Mouse (Mus musculus) liver, embryonic 13.5 days (tissue): ENCODE measurements at regions not wholly inside any gene's neighbourhood (a gene's known extent, or its start where the extent isn't known, plus 50 kb on each side); places are given as distances from the start of the nearest gene placed in this dataset.

ENCODE experiments used
- ATAC-seq: fragments of 200-750 bp; cut with Nextera tagmentation; 2 replicates; pipeline ENCODE4 v1.8.0; 2017; ENCODE audit warnings: low read depth, mild to moderate bottlenecking, moderate number of reproducible peaks, moderate library complexity
- DNase-seq: peaks from one replicate; pipeline ENCODE4 v3.0.0; 2022
- H3K27ac ChIP-seq: fragments of 300-500 bp; sonication (generic); 2 replicates; pipeline ENCODE4 v1.5.1; 2015; ENCODE audit warnings: moderate library complexity, mild to moderate bottlenecking, inconsistent platforms
- H3K27me3 ChIP-seq: fragments of 300-500 bp; sonication (generic); 2 replicates; pipeline ENCODE4 v1.6.1; 2015; ENCODE audit warnings: mild to moderate bottlenecking, inconsistent platforms
- H3K36me3 ChIP-seq: fragments of 300-500 bp; sonication (generic); 2 replicates; pipeline ENCODE4 v1.6.1; 2015; ENCODE audit warnings: mild to moderate bottlenecking, inconsistent platforms
- H3K4me1 ChIP-seq: fragments of 300-500 bp; sonication (generic); replicated peaks from 2 replicates; pipeline ENCODE4 v1.6.1; 2015; ENCODE audit warnings: inconsistent platforms
- H3K4me2 ChIP-seq: fragments of 300-500 bp; sonication (generic); 2 replicates; pipeline ENCODE4 v1.6.1; 2015; ENCODE audit warnings: inconsistent platforms, mild to moderate bottlenecking, moderate library complexity
- H3K4me3 ChIP-seq: fragments of 300-500 bp; sonication (generic); replicated peaks from 2 replicates; pipeline ENCODE4 v1.5.1; 2015; ENCODE audit warnings: mild to moderate bottlenecking, inconsistent platforms
- H3K9ac ChIP-seq: fragments of 300-500 bp; sonication (generic); 2 replicates; pipeline ENCODE4 v1.6.1; 2015; ENCODE audit warnings: mild to moderate bottlenecking, inconsistent platforms
- H3K9me3 ChIP-seq: fragments of 300-500 bp; sonication (generic); replicated peaks from 2 replicates; pipeline ENCODE4 v1.6.1; 2016; ENCODE audit warnings: inconsistent platforms
- WGBS: fragments of 180-500 bp; shearing (Covaris S2); methylation state at CpG from one replicate; pipeline ENCODE4 v1.1.7; 2015; ENCODE audit not compliant: insufficient replicate concordance; 5-methylcytosine and 5-hydroxymethylcytosine counted together

DNA sequence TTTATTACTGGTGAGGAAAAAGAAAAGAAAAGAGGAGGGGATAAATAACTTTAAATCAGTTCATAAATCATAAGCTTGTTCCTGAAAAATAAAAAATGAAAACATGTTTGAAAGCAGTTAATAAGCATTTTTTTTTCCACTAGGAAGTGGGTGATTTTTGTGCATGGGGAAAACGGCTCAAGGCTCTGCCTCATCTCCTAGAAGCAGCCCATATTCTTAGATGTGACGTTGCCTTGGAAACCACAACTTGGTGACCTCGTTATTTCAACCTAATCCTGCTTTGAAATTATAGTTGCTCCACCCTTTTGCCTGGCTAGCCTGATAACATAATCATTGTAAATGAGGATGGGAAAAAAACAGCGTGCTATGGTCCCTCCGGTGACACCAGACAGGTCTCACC is 183.1 kb downstream of the Qdpr start:
- Histone ChIP-seq H3K9ac (no peak overlapping the region), H3K27me3 (no peaks in the 10 kb centered on the region), H3K36me3 (no peaks in the 10 kb centered on the region), H3K4me2 (no peak overlapping the region), H3K4me3 (no peak overlapping the region), H3K4me1 (no peaks in the 10 kb centered on the region), H3K9me3 (no peaks in the 10 kb centered on the region), H3K27ac (no peak overlapping the region)
- no peak for ATAC-seq
- no peak for DNase-seq
- 50% methylated on average over 5 of the region's 5 CpGs for WGBS

DNA sequence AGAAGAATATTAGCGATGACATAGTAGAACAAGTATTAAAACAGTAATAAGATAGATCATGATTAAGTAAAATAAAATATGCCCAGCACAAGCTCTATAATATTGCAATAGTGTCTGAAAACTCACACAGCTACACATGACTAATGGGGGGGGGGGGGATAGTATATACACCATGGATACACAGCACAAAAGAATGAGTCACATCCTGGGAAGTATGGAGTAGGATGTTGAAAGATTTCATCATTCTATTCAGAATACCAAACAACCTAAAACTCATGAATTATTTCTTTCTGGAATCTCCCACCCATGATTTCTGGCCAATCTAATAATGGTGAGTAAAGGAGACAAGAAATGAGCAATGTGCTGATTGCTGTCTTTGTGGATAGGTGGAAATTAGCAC is 191.6 kb downstream of the Qdpr start:
- ATAC-seq (no peak), DNase-seq (no peak)
- Histone ChIP-seq H3K9me3 (no peaks in the 10 kb centered on the region), H3K4me2 (no peak overlapping the region), H3K36me3 (no peaks in the 10 kb centered on the region), H3K27ac (no peak overlapping the region), H3K9ac (no peak overlapping the region), H3K4me1 (no peaks in the 10 kb centered on the region), H3K4me3 (no peak overlapping the region), H3K27me3 (no peaks in the 10 kb centered on the region)
- WGBS = 69% methylated on average over 1 of the region's 1 CpGs

DNA sequence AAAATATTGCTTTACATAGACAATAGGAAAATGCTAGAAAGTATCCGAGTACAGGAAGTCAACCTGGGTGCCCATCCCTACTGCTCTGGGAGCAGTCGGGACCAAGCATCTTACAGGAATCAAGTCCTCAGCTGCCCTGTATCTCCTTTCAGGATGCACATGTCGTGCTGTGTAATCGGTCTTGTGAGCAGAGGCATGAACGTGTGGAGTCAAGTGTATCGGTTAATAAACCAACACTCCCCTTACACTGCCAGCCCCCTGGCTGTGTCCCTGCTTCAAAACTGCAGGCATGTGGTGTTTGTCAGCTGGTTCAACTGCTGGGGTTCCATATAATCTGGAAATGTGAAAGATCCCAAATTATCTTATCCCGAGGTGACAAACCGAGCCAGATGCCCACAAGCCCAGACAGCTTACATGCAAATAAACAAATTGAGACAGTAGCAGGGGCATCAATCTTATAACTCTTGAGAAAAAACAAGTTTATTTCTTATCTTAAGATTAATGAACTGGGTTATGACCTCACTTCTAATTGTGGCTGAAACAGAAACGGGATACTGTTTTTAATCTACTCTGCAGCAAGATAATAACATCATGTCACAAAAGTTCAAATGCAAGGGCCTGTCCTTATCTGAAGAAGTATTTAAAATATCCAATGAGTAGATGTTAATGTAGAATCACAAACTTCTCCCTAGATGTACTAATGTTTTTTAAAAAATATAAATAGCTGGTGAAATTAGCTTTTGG is 193.6 kb downstream of the Qdpr start:
- Histone ChIP-seq H3K4me2 (no peak overlapping the region), H3K36me3 (no peaks in the 10 kb centered on the region), H3K27ac (no peak overlapping the region), H3K9me3 (no peaks in the 10 kb centered on the region), H3K27me3 (no peaks in the 10 kb centered on the region), H3K4me3 (no peak overlapping the region), H3K9ac (no peak overlapping the region), H3K4me1 (no peaks in the 10 kb centered on the region)
- 58% methylated on average over 9 of the region's 9 CpGs for WGBS
- DNase-seq (no peak), ATAC-seq (no peak)

DNA sequence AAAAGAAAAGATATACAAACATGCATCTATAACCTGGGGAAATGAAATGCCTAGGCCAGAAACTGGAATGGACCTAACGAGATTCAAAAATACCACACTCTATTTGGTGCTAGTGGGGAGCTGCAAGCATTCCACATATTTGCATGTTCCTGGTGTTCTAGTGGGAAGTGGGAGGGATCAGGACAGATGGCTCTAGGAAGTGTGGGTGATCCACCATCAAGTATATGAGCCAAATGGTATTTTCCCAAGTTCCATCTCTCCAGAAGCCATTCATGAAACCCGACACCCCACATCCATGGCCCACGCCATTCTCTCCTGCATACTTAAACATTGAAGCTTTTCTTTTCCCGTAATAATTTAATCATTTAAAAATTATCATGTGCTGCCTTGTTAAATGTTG is 218.2 kb downstream of the Qdpr start:
- 63% methylated on average over 4 of the region's 4 CpGs for WGBS
- Histone ChIP-seq H3K4me3 (no peak overlapping the region), H3K9ac (no peak overlapping the region), H3K27me3 (no peaks in the 10 kb centered on the region), H3K9me3 (no peaks in the 10 kb centered on the region), H3K4me1 (no peaks in the 10 kb centered on the region), H3K36me3 (no peaks in the 10 kb centered on the region), H3K4me2 (no peak overlapping the region), H3K27ac (no peak overlapping the region)
- no peak for ATAC-seq
- DNase-seq = no peak

DNA sequence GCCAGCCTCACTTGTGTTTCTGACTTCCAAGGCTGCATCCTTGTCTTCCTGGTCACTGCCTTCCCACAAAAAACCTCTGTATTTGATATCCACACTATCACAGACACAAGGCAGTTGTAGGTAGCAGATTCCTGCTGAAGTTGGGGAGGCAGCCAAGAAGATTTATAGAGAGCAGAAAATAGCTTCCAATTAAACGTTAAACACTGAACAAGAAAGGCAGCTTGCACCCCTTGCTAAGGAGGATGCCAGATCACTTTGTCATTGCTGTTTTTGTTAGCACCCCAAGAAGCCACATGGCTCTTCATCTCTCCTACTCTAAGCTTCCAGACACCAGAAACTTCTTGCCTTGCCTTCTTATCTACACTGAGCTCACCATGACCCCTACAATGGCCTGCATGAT is 219.9 kb downstream of the Qdpr start:
- no peaks in the 10 kb centered on the region for H3K27me3 ChIP-seq
- WGBS = 31% methylated on average over 1 of the region's 1 CpGs
- no peaks in the 10 kb centered on the region for H3K9me3 ChIP-seq
- DNase-seq (no peak), ATAC-seq (no peak)
- H3K4me1 ChIP-seq = no peaks in the 10 kb centered on the region
- no peak overlapping the region for H3K4me2 ChIP-seq
- no peak overlapping the region for H3K9ac ChIP-seq
- H3K36me3 ChIP-seq = no peaks in the 10 kb centered on the region
- no peak overlapping the region for H3K27ac ChIP-seq
- no peak overlapping the region for H3K4me3 ChIP-seq

DNA sequence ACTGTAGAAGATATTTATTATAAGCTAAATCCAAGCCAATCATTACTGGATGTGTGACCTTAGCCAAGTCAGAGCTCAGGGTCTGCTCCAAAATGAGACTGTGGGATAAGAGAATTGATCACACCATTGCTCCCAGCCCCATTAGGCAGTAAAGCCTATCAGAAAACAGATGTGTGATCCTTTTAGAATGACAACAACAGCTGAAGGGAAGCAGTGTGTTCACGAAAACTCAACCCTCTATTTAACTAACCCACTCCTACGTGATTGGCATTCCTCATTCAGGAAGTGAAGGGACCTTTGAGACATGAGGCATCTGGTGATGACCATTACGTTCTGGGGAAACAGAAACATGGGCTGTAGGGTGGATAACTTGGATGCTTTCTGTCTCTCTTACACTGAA is 220.6 kb downstream of the Qdpr start:
- H3K36me3 ChIP-seq = no peaks in the 10 kb centered on the region
- H3K4me1 ChIP-seq = no peaks in the 10 kb centered on the region
- no peaks in the 10 kb centered on the region for H3K27me3 ChIP-seq
- ATAC-seq = no peak
- no peak overlapping the region for H3K27ac ChIP-seq
- no peak overlapping the region for H3K4me2 ChIP-seq
- no peaks in the 10 kb centered on the region for H3K9me3 ChIP-seq
- H3K9ac ChIP-seq = no peak overlapping the region
- WGBS = 38% methylated on average over 3 of the region's 3 CpGs
- H3K4me3 ChIP-seq = no peak overlapping the region
- DNase-seq = no peak

DNA sequence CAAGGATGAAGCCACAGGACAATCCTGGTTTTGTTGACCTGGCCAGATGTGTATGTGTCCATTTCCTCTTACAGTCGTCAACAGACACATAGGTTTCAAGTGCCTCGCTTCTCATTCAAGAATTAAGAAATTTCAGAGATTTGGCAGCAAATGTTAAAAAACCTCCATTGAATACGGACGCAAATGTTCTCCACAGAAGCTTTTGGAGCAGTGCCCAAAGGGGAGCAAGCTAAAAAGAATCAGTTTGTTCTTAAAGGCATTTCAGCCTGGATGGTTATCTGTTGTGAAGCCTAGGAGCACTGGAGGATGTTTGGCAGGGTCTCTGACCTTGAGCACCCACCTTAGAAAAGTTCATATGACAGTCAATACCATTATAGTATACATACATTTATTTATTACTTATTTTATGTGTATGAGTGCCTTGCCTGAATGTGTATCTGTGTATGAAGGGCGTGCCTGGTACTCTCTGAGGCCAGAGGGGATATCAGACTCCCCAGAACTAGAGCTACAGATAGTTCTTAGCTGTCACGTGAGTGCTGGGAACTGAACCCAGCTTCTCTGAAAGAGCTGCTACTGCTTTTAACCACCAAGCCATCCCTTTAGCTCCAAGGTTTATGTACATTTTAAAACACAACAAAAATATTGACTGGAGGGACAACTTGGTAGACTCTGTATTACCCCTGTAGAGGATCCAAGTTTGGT is 221.7 kb downstream of the Qdpr start:
- ATAC-seq = no peak
- H3K36me3 ChIP-seq = no peaks in the 10 kb centered on the region
- 63% methylated on average over 6 of the region's 6 CpGs for WGBS

DNA sequence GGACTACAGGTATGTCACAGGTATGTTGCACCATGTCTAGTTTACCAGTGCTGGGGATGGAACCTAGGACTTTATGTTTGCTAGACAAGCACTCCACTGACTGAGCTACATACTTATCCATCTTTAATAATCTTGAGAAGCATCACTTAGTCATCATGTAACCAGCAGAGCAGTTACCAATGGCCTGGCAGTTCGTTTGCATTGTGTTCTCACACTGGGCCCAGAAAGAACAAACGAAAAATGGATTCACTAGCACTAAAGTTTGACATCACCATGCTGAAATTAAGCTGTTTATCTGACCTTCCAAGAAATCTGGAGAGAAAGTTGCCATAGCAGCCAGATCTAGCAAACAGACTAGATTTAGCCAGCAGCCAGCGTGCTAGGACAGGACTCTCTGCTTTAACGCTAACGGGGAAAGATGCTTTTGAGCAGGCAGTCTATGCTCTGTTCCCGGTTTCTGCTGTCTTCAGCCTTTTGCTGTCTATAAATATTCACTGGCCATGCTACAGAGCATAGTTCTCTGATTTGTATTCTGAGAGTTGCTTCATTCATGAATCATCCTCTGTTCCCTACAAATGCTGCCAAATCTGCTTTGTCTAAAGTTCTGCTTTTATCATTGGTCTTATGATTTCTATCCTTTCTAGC is 229.6 kb downstream of the Qdpr start:
- H3K9me3 ChIP-seq = no peaks in the 10 kb centered on the region
- no peak for ATAC-seq
- DNase-seq = no peak

More for the DNA sequence above, 221.7 kb downstream of the Qdpr start:
- no peak for DNase-seq
- no peak overlapping the region for H3K4me2 ChIP-seq
- no peaks in the 10 kb centered on the region for H3K9me3 ChIP-seq
- no peaks in the 10 kb centered on the region for H3K4me1 ChIP-seq
- no peak overlapping the region for H3K4me3 ChIP-seq
- no peaks in the 10 kb centered on the region for H3K27me3 ChIP-seq
- H3K9ac ChIP-seq = no peak overlapping the region
- H3K27ac ChIP-seq = no peak overlapping the region

DNA sequence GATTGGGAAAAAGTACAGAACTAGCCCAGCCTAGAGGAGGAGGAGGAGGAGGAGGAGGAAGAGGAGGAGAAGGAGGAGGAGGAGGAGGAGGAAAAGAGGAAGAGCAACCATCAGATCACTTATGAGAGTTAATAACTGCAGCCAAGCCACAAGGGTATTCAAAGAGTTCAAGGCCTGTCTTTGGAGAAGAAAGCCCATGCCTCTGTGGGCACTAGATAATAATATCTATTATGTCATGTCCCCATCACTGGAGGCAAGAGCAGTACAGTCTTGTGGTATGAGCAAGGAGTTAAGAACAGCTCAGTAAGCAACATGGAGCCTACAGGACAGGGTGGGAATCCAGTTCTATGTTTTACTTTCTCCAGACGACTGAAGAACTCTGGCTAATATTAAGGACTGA is 230.5 kb downstream of the Qdpr start:
- no peak for ATAC-seq
- Histone ChIP-seq H3K27ac (no peak overlapping the region), H3K36me3 (no peaks in the 10 kb centered on the region), H3K4me1 (no peaks in the 10 kb centered on the region), H3K9me3 (no peaks in the 10 kb centered on the region), H3K4me3 (no peak overlapping the region), H3K4me2 (no peak overlapping the region), H3K9ac (no peak overlapping the region), H3K27me3 (no peaks in the 10 kb centered on the region)
- WGBS = 70% methylated on average over 1 of the region's 1 CpGs
- no peak for DNase-seq

More for the DNA sequence above, 229.6 kb downstream of the Qdpr start:
- Histone ChIP-seq H3K27me3 (no peaks in the 10 kb centered on the region), H3K4me3 (no peak overlapping the region), H3K9ac (no peak overlapping the region), H3K36me3 (no peaks in the 10 kb centered on the region), H3K27ac (no peak overlapping the region), H3K4me1 (no peaks in the 10 kb centered on the region), H3K4me2 (no peak overlapping the region)
- WGBS = 67% methylated on average over 6 of the region's 6 CpGs

DNA sequence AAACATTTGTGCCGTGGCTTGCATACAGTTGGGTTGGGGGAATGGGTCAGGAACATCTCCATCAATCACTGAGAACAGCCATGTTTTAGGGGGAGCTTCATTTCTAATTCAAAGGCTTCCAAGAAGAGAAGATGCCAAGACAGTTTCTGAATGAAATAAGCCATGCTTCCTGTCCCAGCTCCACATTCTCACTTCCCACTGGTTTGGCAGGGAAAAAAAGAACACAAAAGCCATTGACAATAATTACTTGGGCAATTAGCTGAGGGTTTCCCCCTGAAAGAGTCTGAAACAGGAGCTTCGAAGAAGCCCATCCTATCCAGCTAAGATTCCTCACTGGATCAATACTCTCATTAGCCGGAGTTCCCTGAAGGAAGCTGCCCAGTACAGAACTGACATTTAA is 230.9 kb downstream of the Qdpr start:
- H3K9ac ChIP-seq = no peak overlapping the region
- H3K4me2 ChIP-seq = no peak overlapping the region
- no peak for DNase-seq
- WGBS = 59% methylated on average over 3 of the region's 3 CpGs
- no peaks in the 10 kb centered on the region for H3K9me3 ChIP-seq
- H3K27me3 ChIP-seq = no peaks in the 10 kb centered on the region
- no peak overlapping the region for H3K4me3 ChIP-seq
- ATAC-seq = no peak
- H3K27ac ChIP-seq = no peak overlapping the region
- H3K36me3 ChIP-seq = no peaks in the 10 kb centered on the region
- no peaks in the 10 kb centered on the region for H3K4me1 ChIP-seq

DNA sequence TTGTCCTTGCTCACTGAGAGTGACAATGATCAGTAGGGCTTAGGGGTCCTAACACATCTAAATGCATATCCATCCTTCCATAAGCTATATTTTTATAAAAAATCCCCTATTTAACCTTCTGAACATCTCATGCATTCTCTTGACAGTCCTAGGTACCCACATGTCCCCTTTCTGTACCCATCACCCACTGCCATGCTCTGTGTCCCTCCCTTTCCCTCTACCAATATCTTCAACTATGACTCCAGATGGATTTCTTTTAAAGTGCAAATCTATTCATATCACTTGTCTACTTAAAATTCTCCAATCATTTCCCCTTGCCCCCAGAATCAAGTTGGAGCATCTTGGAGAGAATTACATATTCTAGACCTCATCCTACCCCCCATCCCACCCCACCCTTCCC is 235.6 kb downstream of the Qdpr start:
- Histone ChIP-seq H3K4me1 (no peaks in the 10 kb centered on the region), H3K27me3 (no peaks in the 10 kb centered on the region), H3K9me3 (no peaks in the 10 kb centered on the region), H3K9ac (no peak overlapping the region), H3K27ac (no peak overlapping the region), H3K36me3 (no peaks in the 10 kb centered on the region), H3K4me2 (no peak overlapping the region), H3K4me3 (no peak overlapping the region)
- no peak for DNase-seq
- no peak for ATAC-seq

DNA sequence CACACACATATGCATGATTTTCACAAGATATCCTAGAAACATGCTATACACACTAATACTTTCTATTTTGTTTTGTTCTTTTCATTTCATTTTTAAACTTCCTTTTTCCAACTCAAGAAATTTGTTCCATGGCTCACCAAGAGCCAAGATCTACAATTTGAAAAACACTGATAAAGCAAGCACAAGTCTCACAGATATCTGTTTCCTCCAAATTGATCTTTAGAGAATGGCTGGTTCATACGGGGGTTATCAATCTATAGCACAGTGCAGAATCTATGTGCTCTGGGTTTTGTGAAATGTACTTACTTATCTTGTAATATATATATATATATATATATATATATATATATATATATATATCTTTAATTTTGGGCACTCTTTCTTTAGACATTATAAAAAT is 251.6 kb downstream of the Qdpr start:
- no peaks in the 10 kb centered on the region for H3K4me1 ChIP-seq
- ATAC-seq (no peak), DNase-seq (no peak)
- no peaks in the 10 kb centered on the region for H3K36me3 ChIP-seq
- H3K9ac ChIP-seq = no peak overlapping the region
- H3K4me3 ChIP-seq = no peak overlapping the region
- no peaks in the 10 kb centered on the region for H3K27me3 ChIP-seq
- no peak overlapping the region for H3K4me2 ChIP-seq
- WGBS = 28% methylated on average over 1 of the region's 1 CpGs
- no peak overlapping the region for H3K27ac ChIP-seq
- H3K9me3 ChIP-seq = no peaks in the 10 kb centered on the region
